Mouse (Mus musculus): ENCODE results near the gene Camk1g. TPM values are rescaled to one million over a fixed set of nuclear protein-coding genes. Genes with fewer than 3 reads are reported as not detected.

The Camk1g gene
- polyA plus RNA-seq, 1 experiment from 2014 or later: 15.0 TPM

GRCm38 (mm10) chr1:193346908-193347307, 23.2 kb downstream of the Camk1g start:
- Histone ChIP-seq H3K36me3 (ENCODE audit: control insufficient read depth, insufficient read depth, low read length) (no peaks in the 10 kb centered on the region), H3K4me2 (ENCODE audit: low read depth, low read length, severe bottlenecking) (no peak overlapping the region), H3K4me3 (ENCODE audit: low read depth, low read length) (no peak overlapping the region), H3K27me3 (ENCODE audit: control insufficient read depth, insufficient read depth, low read length) (no peaks in the 10 kb centered on the region), H3K4me1 (replicated peaks; ENCODE audit: control insufficient read depth, insufficient read depth, low read length) (no peaks in the 10 kb centered on the region), H3K9ac (ENCODE audit: low read length) (no peak overlapping the region), H3K9me3 (ENCODE audit: control insufficient read depth, low read length) (no peaks in the 10 kb centered on the region), H3K27ac (ENCODE audit: low read depth, low read length) (no peak overlapping the region)
- 70% methylated on average over 3 of the region's 3 CpGs for WGBS
- ATAC-seq (replicated peaks; ENCODE audit: low FRiP score) (no peak), DNase-seq (ENCODE audit: low spot score) (no peak)

DNA sequence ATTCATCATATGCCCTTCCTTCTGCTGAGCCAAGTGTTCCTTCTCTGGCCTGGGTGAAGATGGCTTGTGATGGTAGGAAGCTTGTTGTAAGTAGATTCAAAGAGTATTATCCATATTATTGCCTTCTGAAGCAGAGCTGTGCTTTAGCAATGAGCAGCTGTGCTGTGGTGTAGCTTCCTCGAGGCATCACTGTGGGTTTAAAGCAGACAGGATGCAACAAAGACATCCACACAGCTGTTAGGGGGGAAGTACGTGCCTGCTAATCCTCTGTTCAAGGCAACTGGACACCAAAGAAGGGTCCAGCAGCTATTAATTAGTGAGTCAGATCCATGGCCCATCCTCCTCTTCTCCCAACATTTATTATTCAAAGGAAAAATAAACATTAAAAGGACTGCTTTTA, 25.1 kb downstream of the Camk1g start:
- H3K4me2 ChIP-seq (ENCODE audit: low read depth, low read length, severe bottlenecking): no peak overlapping the region
- H3K9ac ChIP-seq (ENCODE audit: low read length): no peak overlapping the region
- H3K4me3 ChIP-seq (ENCODE audit: low read depth, low read length): no peak overlapping the region
- no peaks in the 10 kb centered on the region for H3K9me3 ChIP-seq (ENCODE audit: control insufficient read depth, low read length)
- no peak overlapping the region for H3K27ac ChIP-seq (ENCODE audit: low read depth, low read length)
- no peak for ATAC-seq (replicated peaks; ENCODE audit: low FRiP score)
- DNase-seq (ENCODE audit: low spot score): no peak
- no peaks in the 10 kb centered on the region for H3K27me3 ChIP-seq (ENCODE audit: control insufficient read depth, insufficient read depth, low read length)
- no peaks in the 10 kb centered on the region for H3K4me1 ChIP-seq (replicated peaks; ENCODE audit: control insufficient read depth, insufficient read depth, low read length)
- no peaks in the 10 kb centered on the region for H3K36me3 ChIP-seq (ENCODE audit: control insufficient read depth, insufficient read depth, low read length)
- WGBS: 21% methylated on average over 2 of the region's 2 CpGs

- Histone ChIP-seq H3K4me2 (ENCODE audit: low read depth, low read length, severe bottlenecking) (no peak overlapping the region), H3K27ac (ENCODE audit: low read depth, low read length) (no peak overlapping the region), H3K36me3 (ENCODE audit: control insufficient read depth, insufficient read depth, low read length) (no peaks in the 10 kb centered on the region), H3K27me3 (ENCODE audit: control insufficient read depth, insufficient read depth, low read length) (no peaks in the 10 kb centered on the region), H3K4me1 (replicated peaks; ENCODE audit: control insufficient read depth, insufficient read depth, low read length) (no peaks in the 10 kb centered on the region), H3K4me3 (ENCODE audit: low read depth, low read length) (no peak overlapping the region), H3K9me3 (ENCODE audit: control insufficient read depth, low read length) (no peaks in the 10 kb centered on the region), H3K9ac (ENCODE audit: low read length) (no peak overlapping the region)
- DNase-seq (ENCODE audit: low spot score) (no peak), ATAC-seq (replicated peaks; ENCODE audit: low FRiP score) (no peak)
- 73% methylated on average over 4 of the region's 4 CpGs for WGBS
Measured at GRCm38 (mm10) chr1:193343853-193344252, 26.2 kb downstream of the Camk1g start.

GRCm38 (mm10) chr1:193342198-193342946, 27.7 kb downstream of the Camk1g start:
- WGBS: 92% methylated on average over 5 of the region's 5 CpGs
- Histone ChIP-seq H3K9ac (ENCODE audit: low read length) (no peak overlapping the region), H3K27ac (ENCODE audit: low read depth, low read length) (no peak overlapping the region), H3K36me3 (ENCODE audit: control insufficient read depth, insufficient read depth, low read length) (no peaks in the 10 kb centered on the region), H3K27me3 (ENCODE audit: control insufficient read depth, insufficient read depth, low read length) (no peaks in the 10 kb centered on the region), H3K4me3 (ENCODE audit: low read depth, low read length) (no peak overlapping the region), H3K4me2 (ENCODE audit: low read depth, low read length, severe bottlenecking) (no peak overlapping the region), H3K4me1 (replicated peaks; ENCODE audit: control insufficient read depth, insufficient read depth, low read length) (no peaks in the 10 kb centered on the region), H3K9me3 (ENCODE audit: control insufficient read depth, low read length) (no peaks in the 10 kb centered on the region)
- DNase-seq (ENCODE audit: low spot score) (no peak), ATAC-seq (replicated peaks; ENCODE audit: low FRiP score) (no peak; the same call in 1 of the 2 replicates)

DNA sequence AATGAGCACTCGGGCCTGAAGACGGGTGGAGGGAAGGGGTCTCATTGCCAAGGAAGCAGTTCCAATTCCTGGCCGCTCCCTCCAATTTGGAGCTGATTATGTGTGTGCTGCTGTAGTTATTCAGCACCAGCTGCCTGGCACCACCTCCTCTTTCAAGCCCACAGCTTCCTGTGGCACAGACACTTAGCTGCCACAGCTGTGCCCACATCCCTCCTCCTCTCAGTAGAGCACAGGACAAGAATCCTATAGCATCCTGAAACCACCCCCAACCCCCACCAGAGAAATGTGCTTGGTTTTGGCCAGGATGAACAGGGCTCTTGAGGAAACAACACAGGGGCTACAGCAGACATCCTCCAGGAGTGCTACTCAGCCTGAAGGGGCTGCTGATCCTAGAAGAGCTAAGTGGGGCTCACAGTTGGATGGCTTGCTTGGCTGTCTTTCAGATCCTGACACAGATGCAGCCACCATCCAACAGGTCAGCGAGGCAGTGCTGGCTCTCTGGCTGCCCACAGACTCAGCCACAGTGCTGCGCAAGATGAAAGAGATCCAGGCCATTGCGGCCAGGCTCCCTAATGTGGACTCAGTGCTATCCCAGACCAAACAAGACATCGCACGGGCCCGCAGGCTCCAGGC, 31.6 kb downstream of the Camk1g start:
- Histone ChIP-seq H3K36me3 (ENCODE audit: control insufficient read depth, insufficient read depth, low read length) (no peaks in the 10 kb centered on the region), H3K4me2 (ENCODE audit: low read depth, low read length, severe bottlenecking) (no peak overlapping the region), H3K27ac (ENCODE audit: low read depth, low read length) (no peak overlapping the region), H3K4me1 (replicated peaks; ENCODE audit: control insufficient read depth, insufficient read depth, low read length) (no peaks in the 10 kb centered on the region), H3K4me3 (ENCODE audit: low read depth, low read length) (no peak overlapping the region), H3K27me3 (ENCODE audit: control insufficient read depth, insufficient read depth, low read length) (no peaks in the 10 kb centered on the region), H3K9me3 (ENCODE audit: control insufficient read depth, low read length) (no peaks in the 10 kb centered on the region), H3K9ac (ENCODE audit: low read length) (no peak overlapping the region)
- ATAC-seq (replicated peaks; ENCODE audit: low FRiP score) (no peak), DNase-seq (ENCODE audit: low spot score) (no peak)
- WGBS: 88% methylated on average over 9 of the region's 9 CpGs

GRCm38 (mm10) chr1:193337787-193338310, 32.2 kb downstream of the Camk1g start:
- H3K9ac ChIP-seq (ENCODE audit: low read length): no peak overlapping the region
- 63% methylated on average over 4 of the region's 4 CpGs for WGBS

GRCm38 (mm10) chr1:193337018-193337321, 33.1 kb downstream of the Camk1g start:
- Histone ChIP-seq H3K27ac (ENCODE audit: low read depth, low read length) (no peak overlapping the region), H3K9ac (ENCODE audit: low read length) (no peak overlapping the region), H3K27me3 (ENCODE audit: control insufficient read depth, insufficient read depth, low read length) (no peaks in the 10 kb centered on the region), H3K36me3 (ENCODE audit: control insufficient read depth, insufficient read depth, low read length) (no peaks in the 10 kb centered on the region), H3K4me3 (ENCODE audit: low read depth, low read length) (no peak overlapping the region), H3K4me2 (ENCODE audit: low read depth, low read length, severe bottlenecking) (no peak overlapping the region), H3K9me3 (ENCODE audit: control insufficient read depth, low read length) (no peaks in the 10 kb centered on the region), H3K4me1 (replicated peaks; ENCODE audit: control insufficient read depth, insufficient read depth, low read length) (no peaks in the 10 kb centered on the region)
- no peak for ATAC-seq (replicated peaks; ENCODE audit: low FRiP score)
- 85% methylated on average over 9 of the region's 9 CpGs for WGBS
- no peak for DNase-seq (ENCODE audit: low spot score)

More at GRCm38 (mm10) chr1:193337787-193338310, 32.2 kb downstream of the Camk1g start:
- Histone ChIP-seq H3K4me2 (ENCODE audit: low read depth, low read length, severe bottlenecking) (no peak overlapping the region), H3K4me3 (ENCODE audit: low read depth, low read length) (no peak overlapping the region), H3K4me1 (replicated peaks; ENCODE audit: control insufficient read depth, insufficient read depth, low read length) (no peaks in the 10 kb centered on the region), H3K27ac (ENCODE audit: low read depth, low read length) (no peak overlapping the region), H3K27me3 (ENCODE audit: control insufficient read depth, insufficient read depth, low read length) (no peaks in the 10 kb centered on the region), H3K9me3 (ENCODE audit: control insufficient read depth, low read length) (no peaks in the 10 kb centered on the region), H3K36me3 (ENCODE audit: control insufficient read depth, insufficient read depth, low read length) (no peaks in the 10 kb centered on the region)
- no peak for ATAC-seq (replicated peaks; ENCODE audit: low FRiP score)
- no peak for DNase-seq (ENCODE audit: low spot score)

DNA sequence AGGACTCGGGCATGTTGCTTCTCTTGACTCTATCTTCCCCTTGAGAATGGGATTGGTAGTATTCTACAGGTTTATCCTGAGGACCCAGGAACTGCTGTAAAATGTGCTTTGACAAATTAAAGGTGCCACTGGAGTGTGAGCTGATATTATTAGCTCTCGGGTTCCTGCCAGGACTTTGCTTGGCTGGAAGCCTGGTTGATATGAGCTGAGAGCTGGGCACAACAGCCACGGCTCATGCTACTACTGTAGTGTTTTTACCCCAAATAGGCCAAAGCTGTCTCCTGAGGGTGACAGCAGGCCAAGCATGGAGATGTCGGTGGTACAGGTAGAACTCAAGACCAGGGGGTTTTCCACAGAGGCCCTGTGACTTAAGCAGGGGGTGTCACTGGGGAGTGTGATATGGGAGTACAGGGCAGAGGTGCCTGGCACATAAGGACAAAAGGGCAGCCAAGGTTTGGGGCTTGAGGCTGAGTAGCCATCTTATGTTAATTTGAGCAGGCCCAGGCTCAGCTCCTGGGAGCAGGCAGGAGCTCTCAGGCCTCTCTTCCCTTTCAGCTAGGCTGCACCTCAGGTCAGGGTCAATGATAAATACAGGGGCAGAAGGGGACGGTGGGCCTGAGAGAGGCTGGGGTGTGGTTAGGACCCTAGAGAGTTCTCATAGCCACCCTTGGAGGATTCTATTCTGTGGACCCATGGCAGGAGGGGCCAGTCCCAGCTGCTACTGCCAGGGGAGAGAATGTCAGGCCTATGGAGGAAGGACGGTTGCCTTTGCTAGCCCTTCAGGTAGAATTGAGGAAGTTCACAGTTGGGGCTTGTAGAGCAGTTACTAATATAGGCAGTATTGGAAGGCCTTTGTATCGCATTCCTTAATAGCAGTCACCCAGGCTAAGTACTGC, 33.7 kb downstream of the Camk1g start:
- Histone ChIP-seq H3K9ac (ENCODE audit: low read length) (no peak overlapping the region), H3K4me3 (ENCODE audit: low read depth, low read length) (no peak overlapping the region), H3K36me3 (ENCODE audit: control insufficient read depth, insufficient read depth, low read length) (no peaks in the 10 kb centered on the region), H3K4me1 (replicated peaks; ENCODE audit: control insufficient read depth, insufficient read depth, low read length) (no peaks in the 10 kb centered on the region), H3K27ac (ENCODE audit: low read depth, low read length) (no peak overlapping the region), H3K27me3 (ENCODE audit: control insufficient read depth, insufficient read depth, low read length) (no peaks in the 10 kb centered on the region), H3K4me2 (ENCODE audit: low read depth, low read length, severe bottlenecking) (no peak overlapping the region), H3K9me3 (ENCODE audit: control insufficient read depth, low read length) (no peaks in the 10 kb centered on the region)
- no peak for DNase-seq (ENCODE audit: low spot score)
- WGBS: 80% methylated on average over 7 of the region's 7 CpGs
- no peak for ATAC-seq (replicated peaks; ENCODE audit: low FRiP score)

Measured in forebrain, embryonic 11.5 days (tissue).